ENCODE assay signal across 8 mouse cellular contexts in the genomic region with DNA sequence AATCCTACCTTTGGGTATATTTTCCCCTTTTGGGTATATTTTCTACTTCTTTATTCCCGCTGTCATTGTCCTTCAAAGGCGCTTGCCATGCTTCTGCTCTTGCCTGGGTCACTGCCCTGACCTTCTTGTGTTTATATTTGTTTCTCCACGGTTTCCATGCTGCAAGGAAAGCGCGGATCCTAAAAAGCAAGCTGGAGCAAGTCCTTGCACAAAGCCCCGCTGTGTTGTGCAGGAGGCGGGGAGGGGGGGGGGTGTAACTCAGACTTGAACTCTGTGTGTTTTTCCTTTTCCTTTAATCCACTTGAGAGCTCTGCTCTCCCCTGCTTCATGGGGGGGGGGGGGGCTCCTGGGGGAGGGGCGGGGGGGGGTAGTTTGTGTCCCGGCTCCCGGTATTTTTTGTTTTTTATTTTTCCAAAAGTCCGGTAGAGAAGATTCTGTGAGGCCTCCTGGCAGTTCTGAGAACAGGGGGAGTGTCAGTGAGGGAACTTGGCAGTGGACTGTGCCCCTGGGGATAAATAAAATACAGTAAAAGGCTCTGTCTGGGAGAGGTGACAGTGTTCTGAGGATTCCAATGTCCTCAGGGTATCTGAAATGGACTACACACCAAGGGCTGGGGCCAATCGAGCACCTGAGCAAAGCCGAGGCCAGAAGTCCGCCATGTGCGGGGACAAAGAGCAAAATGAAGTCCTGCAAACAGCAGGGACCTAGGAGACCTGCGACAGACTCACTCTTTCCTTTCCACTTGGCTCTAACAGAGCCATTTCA.
DNase-seq lines count a peak whose midpoint lies in the region; ATAC-seq lines count a peak whose summit lies in the region.

No protein-coding gene starts in this region.

- H3K4me1 ChIP-seq in midbrain, embryonic 12.5 days: peaks cover 10% of the 10 kb centered on the region

- H3K36me3 ChIP-seq in midbrain, embryonic 12.5 days: no peaks in the 10 kb centered on the region

- peak; percentile 69 for ATAC-seq in midbrain, embryonic 12.5 days (ENCODE audit: low FRiP score, low read depth)

- no peak overlapping the region for H3K4me3 ChIP-seq in midbrain, embryonic 12.5 days

- no peaks in the 10 kb centered on the region for H3K27me3 ChIP-seq in midbrain, embryonic 12.5 days

- peak overlapping the region; percentile 37 for H3K4me2 ChIP-seq in midbrain, embryonic 12.5 days (replicated peaks)

- H3K27ac ChIP-seq in midbrain, embryonic 12.5 days (replicated peaks): 0 out of 2 replicates have a peak overlapping the region, but pooled peaks have one; percentile 35

- DNase-seq in cerebellum, postnatal 25 days: peak; percentile 12 to 14
- no peak for DNase-seq in cerebellum, adult 8-10 months
- peak; percentile 65 for DNase-seq in forelimb bud, embryonic 11.5 days (ENCODE audit: low read depth, low spot score)
- peak; percentile 47 for DNase-seq in kidney, adult 9 months
- no peak for DNase-seq in right cerebral cortex, postnatal 14 days
- no peak for DNase-seq in spleen, adult 12 weeks (ENCODE audit: low spot score)
- DNase-seq in thymus, postnatal 14 days: no peak

- no peaks in the 10 kb centered on the region for H3K9me3 ChIP-seq in midbrain, embryonic 12.5 days

- WGBS in midbrain, embryonic 12.5 days: 25% methylated on average over 16 of the region's 16 CpGs

- 0 out of 2 replicates have a peak overlapping the region, but pooled peaks have one; percentile 20 for H3K9ac ChIP-seq in midbrain, embryonic 12.5 days (replicated peaks)

Comparison
In these comparisons a context has a peak if more than half of its experiments do, and no peak if none do; other contexts are left out.
1. DNase-seq: peak in cerebellum, postnatal 25 days (2 of 2), forelimb bud, embryonic 11.5 days (single experiment) and kidney, adult 9 months (single experiment); none in cerebellum, adult 8-10 months (single experiment), right cerebral cortex, postnatal 14 days (single experiment), spleen, adult 12 weeks (single experiment) and thymus, postnatal 14 days (single experiment).